Mouse (Mus musculus): Measurements from ENCODE around the gene Sf3a3. TPM values are rescaled to one million over a fixed set of nuclear protein-coding genes. Genes with fewer than 3 reads are reported as not detected.
A peak's percentile ranks its signal among the peaks of the same experiment; 100 is the strongest.

The Sf3a3 gene
- polyA plus RNA-seq, 1 experiment, result 24.2 TPM

GRCm38 (mm10) chr4:124700248-124700971 is 14.2 kb upstream of the Sf3a3 start, which contains the start of gene Fhl3:
Gene Fhl3 (plus strand): TSS chr4:124700701.
- TF ChIP-seq CTCF (IDR thresholded peaks at IDR 0.05; ENCODE audit: control insufficient read depth, insufficient read depth, insufficient replicate concordance, low read depth, low read length) (no peak), POLR2A (IDR thresholded peaks at IDR 0.05; ENCODE audit: control insufficient read depth, low read depth, low read length) (0 out of 2 replicates have a peak, but pooled peaks have one; percentile 27)
- H3K27me3 ChIP-seq (ENCODE audit: control insufficient read depth, insufficient read depth, low read length), result no peaks in the 10 kb centered on the region

GRCm38 (mm10) chr4:124701052-124701845 is 13.3 kb upstream of the Sf3a3 start:
- H3K27ac ChIP-seq (ENCODE audit: control insufficient read depth, insufficient read depth, low read depth, low read length), result peak overlapping the region; percentile 26; the same call in 1 of the 2 replicates
- peak overlapping the region; percentile 76 for H3K4me3 ChIP-seq (ENCODE audit: control insufficient read depth, low read depth, low read length)
- no peaks in the 10 kb centered on the region for H3K27me3 ChIP-seq (ENCODE audit: control insufficient read depth, insufficient read depth, low read length)
- peaks cover 19% of the 10 kb centered on the region for H3K4me1 ChIP-seq (ENCODE audit: control insufficient read depth, insufficient read depth, low read length)
- TF ChIP-seq POLR2A (IDR thresholded peaks at IDR 0.05; ENCODE audit: control insufficient read depth, low read depth, low read length), result no peak
- TF ChIP-seq CTCF (IDR thresholded peaks at IDR 0.05; ENCODE audit: control insufficient read depth, insufficient read depth, insufficient replicate concordance, low read depth, low read length), result no peak
- no peaks in the 10 kb centered on the region for H3K36me3 ChIP-seq (ENCODE audit: control insufficient read depth, insufficient read depth, low read length)

More at GRCm38 (mm10) chr4:124700248-124700971, 14.2 kb upstream of the Sf3a3 start, which contains the start of gene Fhl3:
- Histone ChIP-seq H3K36me3 (ENCODE audit: control insufficient read depth, insufficient read depth, low read length) (no peaks in the 10 kb centered on the region), H3K4me1 (ENCODE audit: control insufficient read depth, insufficient read depth, low read length) (peaks cover 20% of the 10 kb centered on the region), H3K27ac (ENCODE audit: control insufficient read depth, insufficient read depth, low read depth, low read length) (peak within 1 kb of the TSS; percentile 73), H3K4me3 (ENCODE audit: control insufficient read depth, low read depth, low read length) (peak within 1 kb of the TSS; percentile 76)

- Histone ChIP-seq H3K36me3 (ENCODE audit: control insufficient read depth, insufficient read depth, low read length) (no peaks in the 10 kb centered on the region), H3K27me3 (ENCODE audit: control insufficient read depth, insufficient read depth, low read length) (no peaks in the 10 kb centered on the region), H3K27ac (ENCODE audit: control insufficient read depth, insufficient read depth, low read depth, low read length) (no peak overlapping the region), H3K4me1 (ENCODE audit: control insufficient read depth, insufficient read depth, low read length) (peaks cover 17% of the 10 kb centered on the region), H3K4me3 (ENCODE audit: control insufficient read depth, low read depth, low read length) (no peak overlapping the region)
- TF ChIP-seq CTCF (IDR thresholded peaks at IDR 0.05; ENCODE audit: control insufficient read depth, insufficient read depth, insufficient replicate concordance, low read depth, low read length) (no peak), POLR2A (IDR thresholded peaks at IDR 0.05; ENCODE audit: control insufficient read depth, low read depth, low read length) (no peak)
These were observed 12.7 kb upstream of the Sf3a3 start for GRCm38 (mm10) chr4:124701916-124702315.

GRCm38 (mm10) chr4:124703406-124703805 is 11.2 kb upstream of the Sf3a3 start:
- peaks cover 17% of the 10 kb centered on the region for H3K4me1 ChIP-seq (ENCODE audit: control insufficient read depth, insufficient read depth, low read length)
- no peak for TF ChIP-seq CTCF (IDR thresholded peaks at IDR 0.05; ENCODE audit: control insufficient read depth, insufficient read depth, insufficient replicate concordance, low read depth, low read length)
- TF ChIP-seq POLR2A (IDR thresholded peaks at IDR 0.05; ENCODE audit: control insufficient read depth, low read depth, low read length), result no peak
- no peaks in the 10 kb centered on the region for H3K27me3 ChIP-seq (ENCODE audit: control insufficient read depth, insufficient read depth, low read length)
- no peak overlapping the region for H3K27ac ChIP-seq (ENCODE audit: control insufficient read depth, insufficient read depth, low read depth, low read length)
- no peaks in the 10 kb centered on the region for H3K36me3 ChIP-seq (ENCODE audit: control insufficient read depth, insufficient read depth, low read length)
- no peak overlapping the region for H3K4me3 ChIP-seq (ENCODE audit: control insufficient read depth, low read depth, low read length)

GRCm38 (mm10) chr4:124703881-124704796 is 10.4 kb upstream of the Sf3a3 start:
- H3K4me1 ChIP-seq (ENCODE audit: control insufficient read depth, insufficient read depth, low read length), result peaks cover 18% of the 10 kb centered on the region

GRCm38 (mm10) chr4:124704797-124705474 is 9.6 kb upstream of the Sf3a3 start:
- Histone ChIP-seq H3K4me1 (ENCODE audit: control insufficient read depth, insufficient read depth, low read length) (peaks cover 14% of the 10 kb centered on the region), H3K27me3 (ENCODE audit: control insufficient read depth, insufficient read depth, low read length) (no peaks in the 10 kb centered on the region), H3K36me3 (ENCODE audit: control insufficient read depth, insufficient read depth, low read length) (no peaks in the 10 kb centered on the region), H3K27ac (ENCODE audit: control insufficient read depth, insufficient read depth, low read depth, low read length) (no peak overlapping the region), H3K4me3 (ENCODE audit: control insufficient read depth, low read depth, low read length) (no peak overlapping the region)
- TF ChIP-seq POLR2A (IDR thresholded peaks at IDR 0.05; ENCODE audit: control insufficient read depth, low read depth, low read length) (no peak), CTCF (IDR thresholded peaks at IDR 0.05; ENCODE audit: control insufficient read depth, insufficient read depth, insufficient replicate concordance, low read depth, low read length) (no peak)

More at GRCm38 (mm10) chr4:124703881-124704796, 10.4 kb upstream of the Sf3a3 start:
- Histone ChIP-seq H3K27me3 (ENCODE audit: control insufficient read depth, insufficient read depth, low read length) (no peaks in the 10 kb centered on the region), H3K4me3 (ENCODE audit: control insufficient read depth, low read depth, low read length) (no peak overlapping the region), H3K36me3 (ENCODE audit: control insufficient read depth, insufficient read depth, low read length) (no peaks in the 10 kb centered on the region), H3K27ac (ENCODE audit: control insufficient read depth, insufficient read depth, low read depth, low read length) (no peak overlapping the region)
- TF ChIP-seq CTCF (IDR thresholded peaks at IDR 0.05; ENCODE audit: control insufficient read depth, insufficient read depth, insufficient replicate concordance, low read depth, low read length) (no peak), POLR2A (IDR thresholded peaks at IDR 0.05; ENCODE audit: control insufficient read depth, low read depth, low read length) (no peak)

All from testis, adult 2 months (tissue).